Mouse (Mus musculus) G1E-ER4 (cell line): ENCODE measurements around the gene Bms1. TPM values are rescaled to one million over a fixed set of nuclear protein-coding genes. Genes with fewer than 3 reads are reported as not detected.

ENCODE experiments used
- GATA1 ChIP-seq: IDR thresholded peaks from one replicate; pipeline ENCODE4 v1.8.0; 2012; ENCODE audit warnings: low read length, inconsistent platforms
- polyA plus RNA-seq: library from polyadenylated mRNA; stranded (reverse); fragments of >175 nt; gene quantifications from 2 replicates; pipeline ENCODE4 v1.2.3, GENCODE M21; 2012

Gene Bms1
- polyA plus RNA-seq, 1 experiment, result 117 TPM

GRCm38 (mm10) chr6:118375457-118375856, 43.8 kb downstream of the Bms1 start:
- no peak for TF ChIP-seq GATA1

- TF ChIP-seq GATA1, result no peak
Measured at GRCm38 (mm10) chr6:118375026-118375425, 44.2 kb downstream of the Bms1 start.

- no peak for TF ChIP-seq GATA1
Measured at GRCm38 (mm10) chr6:118373294-118373693, 46.0 kb downstream of the Bms1 start.

- TF ChIP-seq GATA1, result no peak
Measured at GRCm38 (mm10) chr6:118372794-118373193, 46.5 kb downstream of the Bms1 start.

GRCm38 (mm10) chr6:118367502-118367901, 51.8 kb downstream of the Bms1 start:
- TF ChIP-seq GATA1, result no peak

- TF ChIP-seq GATA1, result no peak
Measured at GRCm38 (mm10) chr6:118366196-118366595, 53.1 kb downstream of the Bms1 start.

- no peak for TF ChIP-seq GATA1
Measured at GRCm38 (mm10) chr6:118365781-118366180, 53.5 kb downstream of the Bms1 start.

GRCm38 (mm10) chr6:118350342-118350741, 68.9 kb downstream of the Bms1 start:
- TF ChIP-seq GATA1, result no peak

- TF ChIP-seq GATA1, result no peak
Measured at GRCm38 (mm10) chr6:118348186-118348585, 71.1 kb downstream of the Bms1 start.

GRCm38 (mm10) chr6:118347291-118347690, 72.0 kb downstream of the Bms1 start:
- TF ChIP-seq GATA1, result no peak

GRCm38 (mm10) chr6:118341861-118342485, 77.3 kb downstream of the Bms1 start:
- TF ChIP-seq GATA1, result no peak

- no peak for TF ChIP-seq GATA1
Measured at GRCm38 (mm10) chr6:118337660-118338059, 81.6 kb downstream of the Bms1 start.

GRCm38 (mm10) chr6:118336541-118337480, 82.5 kb downstream of the Bms1 start:
- no peak for TF ChIP-seq GATA1

GRCm38 (mm10) chr6:118335934-118336450, 83.3 kb downstream of the Bms1 start:
- TF ChIP-seq GATA1, result no peak

- TF ChIP-seq GATA1, result no peak
Measured at GRCm38 (mm10) chr6:118333861-118334260, 85.4 kb downstream of the Bms1 start.

Other genes starting within 250 kb of the Bms1 start
- gene Ret, start 221.8 kb downstream of the Bms1 start, polyA plus RNA-seq, result not detected in 2 replicates
- 0.55 and 0.56 TPM in 2 replicates for gene Zfp248, start 36.1 kb upstream of the Bms1 start, polyA plus RNA-seq
- 0.02 TPM in 2 replicates for gene Zfp9, start 59.8 kb upstream of the Bms1 start, polyA plus RNA-seq
- gene Ankrd26, start 142.8 kb upstream of the Bms1 start, polyA plus RNA-seq, result 1.9 and 4.8 TPM in 2 replicates